ENCODE assay signal across 26 mouse cellular contexts in genomic region chr11:103272888-103273287, GRCm38 (mm10). TPM values are rescaled to one million over a fixed set of nuclear protein-coding genes. Genes with fewer than 3 reads are reported as not detected.
DNase-seq lines count a peak whose midpoint lies in the region; ATAC-seq and TF ChIP-seq lines count a peak whose summit lies in the region.
"Had no signal": no experiment of that assay in that cellular context is flagged by ENCODE, and none has a peak within 500 bp of the region (broad histone marks: within the 10 kb centered on the region; RNA-seq: fewer than 3 reads in every experiment).

No protein-coding gene starts in this region.

- H3K4me2 ChIP-seq in kidney, embryonic 15.5 days = no peak overlapping the region
- no peak overlapping the region for H3K4me2 ChIP-seq in kidney, postnatal 0 days (ENCODE audit: low read length)
- H3K4me2 ChIP-seq: embryonic facial prominence, embryonic 12.5 days; forebrain, embryonic 13.5 days; forebrain, embryonic 15.5 days had no signal

- WGBS in kidney, adult 2 months = 68% methylated on average over 3 of the region's 3 CpGs
- 82% methylated on average over 3 of the region's 3 CpGs for WGBS in kidney, embryonic 15.5 days
- 80% methylated on average over 3 of the region's 3 CpGs for WGBS in kidney, postnatal 0 days

- H3K9me3 ChIP-seq in kidney, embryonic 15.5 days (replicated peaks) = no peaks in the 10 kb centered on the region
- H3K9me3 ChIP-seq in kidney, postnatal 0 days (replicated peaks; ENCODE audit: low read length) = no peaks in the 10 kb centered on the region
- H3K9me3 ChIP-seq: embryonic facial prominence, embryonic 10.5 days; embryonic facial prominence, embryonic 12.5 days; forebrain, embryonic 13.5 days; forebrain, embryonic 15.5 days; G1E had no signal

- peak; percentile 57 for DNase-seq in kidney, adult 2 months
- DNase-seq in kidney, postnatal 25 days = no peak
- no peak for DNase-seq in kidney, adult 9 months
- no peak for DNase-seq in kidney, postnatal 0 days (ENCODE audit: low spot score)
- no peak for DNase-seq in kidney, adult 11 months
- DNase-seq: adrenal gland, adult 8-10 months; adrenal gland, postnatal 14 days; adrenal gland, postnatal 36 days; B cell, adult 2 months; cerebellum, adult 11-12 months; cerebellum, adult 2 months; cerebellum, adult 9-10 months; cerebellum, postnatal 10 days; cerebellum, postnatal 25 days had no signal

- TF ChIP-seq CTCF in kidney, adult 2 months (conservative IDR thresholded peaks at IDR 0.05; ENCODE audit: insufficient read depth, insufficient read length, low read depth, low read length) = no peak
- TF ChIP-seq CTCF in kidney, postnatal 0 days (IDR thresholded peaks at IDR 0.05; ENCODE audit: low read depth) = no peak

- no peak overlapping the region for H3K4me3 ChIP-seq in kidney, adult 2 months (ENCODE audit: insufficient read depth, low read depth, low read length)
- no peak overlapping the region for H3K4me3 ChIP-seq in kidney, embryonic 15.5 days (replicated peaks)
- H3K4me3 ChIP-seq in kidney, postnatal 0 days (replicated peaks; ENCODE audit: low read depth, low read length) = no peak overlapping the region
- H3K4me3 ChIP-seq: embryonic facial prominence, embryonic 10.5 days; embryonic facial prominence, embryonic 12.5 days; forebrain, embryonic 13.5 days; forebrain, embryonic 15.5 days had no signal

- H3K4me1 ChIP-seq in kidney, adult 2 months (ENCODE audit: control insufficient read depth, insufficient read depth, low read length) = peaks cover 1% of the 10 kb centered on the region; the same call in 1 of the 2 replicates
- peaks cover 43% of the 10 kb centered on the region for H3K4me1 ChIP-seq in kidney, embryonic 15.5 days
- H3K4me1 ChIP-seq in kidney, postnatal 0 days (replicated peaks; ENCODE audit: insufficient read depth, low read length) = no peaks in the 10 kb centered on the region; the same call in none of the 2 replicates

- no peak for TF ChIP-seq POLR2A in kidney, adult 2 months (IDR thresholded peaks at IDR 0.05; ENCODE audit: low read depth, low read length)

- no peaks in the 10 kb centered on the region for H3K36me3 ChIP-seq in kidney, adult 2 months (ENCODE audit: control insufficient read depth, insufficient read depth, low read length)
- no peaks in the 10 kb centered on the region for H3K36me3 ChIP-seq in kidney, embryonic 15.5 days
- no peaks in the 10 kb centered on the region for H3K36me3 ChIP-seq in kidney, postnatal 0 days (ENCODE audit: insufficient read depth, low read length)
- H3K36me3 ChIP-seq: embryonic facial prominence, embryonic 10.5 days; embryonic facial prominence, embryonic 12.5 days; forebrain, embryonic 15.5 days; G1E had no signal

- no peak overlapping the region for H3K9ac ChIP-seq in kidney, embryonic 15.5 days
- no peak overlapping the region for H3K9ac ChIP-seq in kidney, postnatal 0 days (ENCODE audit: low read depth, low read length)
- H3K9ac ChIP-seq: embryonic facial prominence, embryonic 12.5 days; forebrain, embryonic 13.5 days; forebrain, embryonic 15.5 days had no signal

- H3K27ac ChIP-seq in kidney, adult 2 months (ENCODE audit: insufficient read depth, low read depth, low read length) = no peak overlapping the region
- H3K27ac ChIP-seq in kidney, embryonic 15.5 days = peak overlapping the region; percentile 70
- 0 out of 2 replicates have a peak overlapping the region, but pooled peaks have one; percentile 3 for H3K27ac ChIP-seq in kidney, postnatal 0 days
- H3K27ac ChIP-seq: embryonic facial prominence, embryonic 10.5 days; embryonic facial prominence, embryonic 12.5 days; forebrain, embryonic 13.5 days; forebrain, embryonic 15.5 days had no signal

- ATAC-seq in kidney, embryonic 15.5 days (replicated peaks; ENCODE audit: low FRiP score) = peak; percentile 22; the same call in 1 of the 2 replicates
- no peak for ATAC-seq in kidney, postnatal 0 days (replicated peaks; ENCODE audit: low FRiP score, low read depth)
- ATAC-seq: activated CD4-positive, CD25-positive, alpha-beta regulatory T cell, adult 4 months; CD4-positive, CD25-positive, alpha-beta regulatory T cell, adult 4 months; forebrain, embryonic 13.5 days; forebrain, embryonic 15.5 days; Patski had no signal

- H3K27me3 ChIP-seq in kidney, adult 2 months (replicated peaks; ENCODE audit: control insufficient read depth, insufficient read depth, low read length) = no peaks in the 10 kb centered on the region
- no peaks in the 10 kb centered on the region for H3K27me3 ChIP-seq in kidney, embryonic 15.5 days
- no peaks in the 10 kb centered on the region for H3K27me3 ChIP-seq in kidney, postnatal 0 days (ENCODE audit: insufficient read depth, low read length)
- H3K27me3 ChIP-seq: CH12.LX; embryonic facial prominence, embryonic 12.5 days; forebrain, embryonic 13.5 days; forebrain, embryonic 15.5 days; Patski had no signal

RNA-seq across cellular contexts. Expression of gene Map3k14, which starts 5.6 kb away (rescaled TPM):
- 8.0 and 8.6 TPM in 2 replicates for polyA plus RNA-seq in kidney, adult 2 months (2012; rRNA removed)
- 4.3 and 4.9 TPM in 2 replicates for polyA plus RNA-seq in kidney, embryonic 15.5 days (2015; fragmentation: Nextera tagmentation; extraction: Ambion mirVana)
- polyA plus RNA-seq in kidney, postnatal 0 days (2015; fragmentation: Nextera tagmentation; extraction: Ambion mirVana) = 3.2 and 3.8 TPM in 2 replicates

RNA-seq across cellular contexts. Expression of gene Spata32, which starts 54.7 kb away (rescaled TPM):
- not detected in 2 replicates for polyA plus RNA-seq in kidney, adult 2 months (2012; rRNA removed)
- not detected in 2 replicates for polyA plus RNA-seq in kidney, embryonic 15.5 days (2015; fragmentation: Nextera tagmentation; extraction: Ambion mirVana)
- polyA plus RNA-seq in kidney, postnatal 0 days (2015; fragmentation: Nextera tagmentation; extraction: Ambion mirVana) = not detected in 2 replicates
- polyA plus RNA-seq: activated CD4-positive, CD25-positive, alpha-beta regulatory T cell, adult 4 months; CD4-positive, CD25-positive, alpha-beta regulatory T cell, adult 4 months; embryonic facial prominence, embryonic 10.5 days; embryonic facial prominence, embryonic 12.5 days; embryonic facial prominence, embryonic 14.5 days; forebrain, embryonic 11.5 days; forebrain, embryonic 13.5 days; G1E; Patski had no signal
